Mouse (Mus musculus) lung, embryonic 14.5 days (tissue): ENCODE data around the gene Med11. TPM values are rescaled to one million over a fixed set of nuclear protein-coding genes. Genes with fewer than 3 reads are reported as not detected.
A peak's percentile ranks its signal among the peaks of the same experiment; 100 is the strongest.

Experiments used
- ATAC-seq: fragments of 200-750 bp; cut with Nextera tagmentation; 2 replicates; pipeline ENCODE4 v1.8.0; 2017; ENCODE audit warnings: mild to moderate bottlenecking, moderate TSS enrichment, moderate library complexity; ENCODE audit not compliant: insufficient read depth
- DNase-seq: peaks from one replicate; pipeline ENCODE4 v3.0.0-alpha.2; 2015
- H3K27ac ChIP-seq: fragments of 300-500 bp; sonication (generic); 2 replicates; pipeline ENCODE4 v1.5.1; 2014; ENCODE audit warnings: low read depth, mild to moderate bottlenecking, moderate library complexity
- H3K27me3 ChIP-seq: fragments of 300-500 bp; sonication (generic); 2 replicates; pipeline ENCODE4 v1.6.1; 2014; ENCODE audit warnings: low read length, control low read depth; ENCODE audit not compliant: insufficient read depth
- H3K36me3 ChIP-seq: fragments of 300-500 bp; sonication (generic); 2 replicates; pipeline ENCODE4 v1.6.1; 2014; ENCODE audit warnings: control low read depth; ENCODE audit not compliant: insufficient read depth
- H3K4me1 ChIP-seq: fragments of 300-500 bp; sonication (generic); 2 replicates; pipeline ENCODE4 v1.6.1; 2014; ENCODE audit warnings: antibody characterized with exemption, control low read depth; ENCODE audit not compliant: insufficient read depth
- H3K4me2 ChIP-seq: fragments of 300-500 bp; sonication (generic); 2 replicates; pipeline ENCODE4 v1.6.1; 2014; ENCODE audit warnings: mild to moderate bottlenecking
- H3K4me3 ChIP-seq: fragments of 300-500 bp; sonication (generic); 2 replicates; pipeline ENCODE4 v1.5.1; 2014; ENCODE audit warnings: low read depth, low read length
- H3K9ac ChIP-seq: fragments of 300-500 bp; sonication (generic); 2 replicates; pipeline ENCODE4 v1.6.1; 2014
- H3K9me3 ChIP-seq: fragments of 300-500 bp; sonication (generic); 2 replicates; pipeline ENCODE4 v1.6.1; 2016; ENCODE audit warnings: low read depth, low read length, control low read depth
- CTCF ChIP-seq: IDR thresholded peaks from 2 replicates; pipeline ENCODE4 v1.5.1; 2016; ENCODE audit warnings: antibody characterized with exemption, low read depth
- WGBS: fragments of 180-500 bp; shearing (Covaris S2); extraction: QIAGEN DNeasy Blood & Tissue Kit; methylation state at CpG from one replicate; pipeline ENCODE4 v1.1.7; 2014; 5-methylcytosine and 5-hydroxymethylcytosine counted together
- polyA plus RNA-seq: library from polyadenylated mRNA; unstranded; fragments of >200 nt; fragmentation: Nextera tagmentation; extraction: Ambion mirVana; gene quantifications from 2 replicates; pipeline ENCODE4 v1.2.1, GENCODE M21; 2014

Med11 gene
- polyA plus RNA-seq = 43.0 and 47.9 TPM in 2 replicates

DNA sequence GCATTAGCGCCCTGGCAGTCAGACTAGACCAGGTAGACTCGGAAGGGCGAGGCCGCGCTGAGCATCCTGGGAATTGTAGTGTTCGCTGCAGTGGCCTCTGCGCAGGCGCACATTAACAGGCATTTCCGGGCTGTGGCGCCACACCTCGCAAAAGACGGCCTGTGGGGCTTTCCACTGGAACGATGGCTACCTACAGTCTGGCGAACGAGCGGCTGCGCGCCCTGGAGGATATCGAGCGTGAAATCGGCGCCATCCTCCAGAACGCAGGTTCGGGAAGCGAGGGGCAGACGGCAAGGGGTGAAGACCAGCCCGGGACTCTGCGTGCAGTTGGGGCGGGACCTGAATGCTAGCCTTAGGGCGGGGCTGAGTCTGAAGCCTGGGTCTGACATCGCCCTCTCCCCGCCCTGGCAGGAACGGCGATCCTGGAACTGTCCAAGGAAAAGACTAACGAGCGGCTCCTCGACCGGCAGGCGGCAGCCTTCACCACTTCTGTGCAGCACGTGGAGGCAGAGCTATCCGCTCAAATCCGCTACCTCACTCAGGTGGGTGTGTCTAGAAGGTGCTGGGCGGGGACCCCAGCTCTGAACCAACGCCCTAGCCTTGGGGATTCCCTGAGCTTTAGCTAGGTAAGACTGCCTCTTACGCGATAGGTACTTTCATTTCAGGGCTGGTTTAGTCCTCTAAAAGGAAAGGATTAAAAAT lies at the start of gene Med11:
Med11 (plus strand) TSS at position 123 of the 702 bp plus-strand sequence.
- WGBS = under 1% methylated on average over 46 of the region's 46 CpGs
- TF ChIP-seq CTCF = peak; percentile 95
- ATAC-seq (peak; percentile 99), DNase-seq (peak; percentile 99)
- peaks cover 14% of the 10 kb centered on the region; the same call in 1 of the 2 replicates for H3K4me1 ChIP-seq
- no peaks in the 10 kb centered on the region for H3K9me3 ChIP-seq
- peak within 1 kb of the TSS; percentile 79 for H3K9ac ChIP-seq
- peak within 1 kb of the TSS; percentile 87 for H3K4me2 ChIP-seq
- peak within 1 kb of the TSS; percentile 97 for H3K27ac ChIP-seq
- H3K4me3 ChIP-seq = peak within 1 kb of the TSS; percentile 67
- H3K36me3 ChIP-seq = peaks cover 8% of the 10 kb centered on the region
- H3K27me3 ChIP-seq = no peaks in the 10 kb centered on the region

DNA sequence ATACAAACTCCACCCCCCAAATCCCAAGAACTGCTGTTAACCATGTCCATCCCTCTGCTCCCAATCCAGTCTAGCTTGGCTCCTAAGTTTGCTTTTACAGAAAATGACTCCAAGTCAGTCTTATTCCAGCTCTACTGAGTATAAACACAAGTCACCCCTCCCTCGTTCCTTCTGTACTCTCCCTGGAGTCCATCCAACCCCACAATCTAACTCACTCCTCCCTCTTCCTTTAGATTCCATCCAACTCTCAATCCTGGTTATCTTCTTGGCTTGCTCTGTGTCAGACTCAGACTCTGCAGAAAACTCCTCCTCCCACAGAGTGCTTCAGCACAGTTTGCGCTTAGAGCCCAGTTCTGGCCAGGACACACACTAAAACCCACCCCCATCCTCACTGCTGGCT lies 48.1 kb upstream of the Med11 start:
- Histone ChIP-seq H3K36me3 (peaks cover 66% of the 10 kb centered on the region), H3K4me3 (no peak overlapping the region), H3K9ac (no peak overlapping the region), H3K4me1 (peaks cover 2% of the 10 kb centered on the region; the same call in 1 of the 2 replicates), H3K27me3 (no peaks in the 10 kb centered on the region), H3K9me3 (no peaks in the 10 kb centered on the region), H3K4me2 (peak overlapping the region; percentile 29; the same call in 1 of the 2 replicates), H3K27ac (peak overlapping the region; percentile 70)
- DNase-seq (peak; percentile 86), ATAC-seq (peak; percentile 88)
- WGBS = 42% methylated on average over 2 of the region's 2 CpGs
- no peak for TF ChIP-seq CTCF

DNA sequence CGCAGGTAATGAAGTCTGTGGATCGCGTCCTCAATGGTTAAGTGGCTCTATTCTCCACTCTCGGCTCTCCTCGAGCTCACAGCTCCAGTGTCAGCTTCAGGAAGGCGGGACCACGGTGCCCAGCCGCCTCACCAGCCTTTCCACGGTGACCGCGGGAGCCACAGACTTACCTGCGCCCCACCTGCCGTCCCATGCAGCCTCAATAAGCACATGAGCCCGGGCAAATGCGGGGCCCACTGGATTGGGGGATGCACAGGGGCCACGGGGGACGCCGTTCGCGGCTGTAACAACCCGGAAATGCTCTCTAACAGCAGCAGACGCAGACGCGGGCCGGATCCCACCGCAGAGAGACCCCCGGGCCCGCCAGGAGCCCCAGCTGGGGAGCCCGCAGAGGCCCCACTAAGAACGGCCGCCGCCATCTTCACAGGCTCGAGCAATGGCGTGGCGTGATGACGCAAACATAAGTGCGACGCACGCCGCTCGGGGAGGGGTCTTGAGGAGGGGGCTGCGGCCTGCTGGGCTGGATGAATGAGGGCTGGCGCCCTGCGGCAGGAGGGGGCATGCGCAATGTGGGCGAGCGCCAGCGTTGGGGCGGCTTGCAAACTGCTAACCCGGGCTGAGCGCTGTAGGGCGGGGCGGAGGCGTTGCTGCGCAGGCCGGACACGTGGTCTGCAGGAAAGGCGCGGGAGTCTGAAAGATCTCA lies 42.0 kb upstream of the Med11 start, which contains the start of gene Pelp1:
Pelp1 (minus strand) TSS at position 438 of the 703 bp plus-strand sequence.
- H3K4me3 ChIP-seq = peak within 1 kb of the TSS; percentile 99
- no peaks in the 10 kb centered on the region for H3K27me3 ChIP-seq
- peak within 1 kb of the TSS; percentile 81 for H3K27ac ChIP-seq
- ATAC-seq (peak; percentile 98), DNase-seq (peak; percentile 99)
- H3K36me3 ChIP-seq = peaks cover 17% of the 10 kb centered on the region
- peak within 1 kb of the TSS; percentile 77 for H3K4me2 ChIP-seq
- H3K9ac ChIP-seq = peak within 1 kb of the TSS; percentile 97
- H3K4me1 ChIP-seq = peaks cover 4% of the 10 kb centered on the region; the same call in 1 of the 2 replicates
- TF ChIP-seq CTCF = peak; percentile 11; the same call in 1 of the 2 replicates
- WGBS = under 1% methylated on average over 59 of the region's 59 CpGs
- H3K9me3 ChIP-seq = no peaks in the 10 kb centered on the region

DNA sequence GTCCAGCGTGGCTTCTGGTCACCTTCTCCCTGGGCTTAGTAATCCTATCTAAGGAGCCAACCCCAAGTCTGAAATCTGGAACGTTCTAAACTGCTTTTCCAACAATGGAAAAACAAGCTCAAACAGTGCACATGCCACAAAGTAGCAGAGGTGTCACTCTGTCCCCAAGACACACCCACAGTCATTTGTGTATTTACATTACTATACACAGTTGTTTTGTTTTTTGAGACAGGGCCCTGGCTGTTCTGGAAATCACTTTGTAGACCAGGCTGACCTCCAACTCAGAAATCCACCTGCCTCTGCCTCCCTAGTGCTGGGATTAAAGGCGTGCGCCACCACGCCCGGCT lies 41.4 kb upstream of the Med11 start:
- H3K9ac ChIP-seq = peak overlapping the region; percentile 97
- DNase-seq (no peak), ATAC-seq (no peak)
- peaks cover 12% of the 10 kb centered on the region for H3K36me3 ChIP-seq
- no peaks in the 10 kb centered on the region for H3K9me3 ChIP-seq
- peaks cover 4% of the 10 kb centered on the region; the same call in 1 of the 2 replicates for H3K4me1 ChIP-seq
- H3K27me3 ChIP-seq = no peaks in the 10 kb centered on the region
- 63% methylated on average over 6 of the region's 6 CpGs for WGBS
- H3K4me3 ChIP-seq = peak overlapping the region; percentile 99
- peak overlapping the region; percentile 81; the same call in 1 of the 2 replicates for H3K27ac ChIP-seq
- TF ChIP-seq CTCF = no peak
- H3K4me2 ChIP-seq = peak overlapping the region; percentile 77

DNA sequence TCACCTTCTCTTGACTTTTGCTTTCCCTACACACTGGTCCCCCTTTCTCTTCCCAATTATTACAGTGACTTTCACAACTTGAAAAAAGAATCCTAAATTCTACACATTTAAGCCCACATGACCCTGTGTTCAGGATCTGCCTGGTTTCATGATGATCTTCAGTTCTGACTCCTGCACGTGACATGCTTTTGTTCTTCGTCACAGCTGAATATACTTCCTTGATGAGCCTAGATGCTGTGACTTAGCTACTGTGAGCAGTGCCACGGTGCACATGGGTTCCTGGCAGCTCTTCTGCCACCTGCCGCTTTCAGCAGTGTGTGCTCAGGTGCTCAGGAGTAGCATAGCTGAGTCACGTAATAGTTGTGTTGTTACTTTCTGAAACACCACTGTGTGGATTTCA lies 39.1 kb upstream of the Med11 start:
- no peak for DNase-seq
- 64% methylated on average over 5 of the region's 5 CpGs for WGBS
- Histone ChIP-seq H3K4me1 (peaks cover 4% of the 10 kb centered on the region; the same call in 1 of the 2 replicates), H3K4me2 (no peak overlapping the region), H3K27ac (no peak overlapping the region), H3K9ac (no peak overlapping the region), H3K36me3 (no peaks in the 10 kb centered on the region), H3K4me3 (no peak overlapping the region), H3K9me3 (no peaks in the 10 kb centered on the region), H3K27me3 (no peaks in the 10 kb centered on the region)
- TF ChIP-seq CTCF = no peak
- ATAC-seq = no peak

DNA sequence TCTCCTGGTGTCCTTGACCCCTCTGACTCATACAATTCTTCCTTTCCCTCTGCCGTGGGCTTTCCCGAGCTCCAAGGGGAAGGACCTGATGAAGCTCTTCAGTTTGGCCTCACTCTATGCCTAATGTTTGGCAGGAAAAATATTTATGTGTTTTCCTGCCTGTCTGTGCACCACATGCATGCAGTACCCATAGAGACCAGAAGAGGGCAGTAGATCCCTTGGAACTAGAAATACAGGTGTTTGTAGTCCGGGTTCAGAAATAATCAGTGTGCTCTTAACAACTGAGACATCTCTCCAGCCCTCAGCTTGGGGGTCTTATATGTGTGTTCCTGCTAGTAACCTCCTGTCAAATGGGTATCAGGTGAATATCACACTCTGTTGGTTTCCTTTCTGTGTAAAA lies 37.8 kb upstream of the Med11 start:
- no peak overlapping the region for H3K27ac ChIP-seq
- TF ChIP-seq CTCF = peak; percentile 95
- no peaks in the 10 kb centered on the region for H3K36me3 ChIP-seq
- ATAC-seq (no peak), DNase-seq (peak; percentile 91)
- H3K4me1 ChIP-seq = no peaks in the 10 kb centered on the region; the same call in 1 of the 2 replicates
- H3K27me3 ChIP-seq = no peaks in the 10 kb centered on the region
- H3K4me2 ChIP-seq = no peak overlapping the region
- H3K9me3 ChIP-seq = no peaks in the 10 kb centered on the region
- 10% methylated on average over 3 of the region's 3 CpGs for WGBS
- no peak overlapping the region for H3K4me3 ChIP-seq
- no peak overlapping the region for H3K9ac ChIP-seq

DNA sequence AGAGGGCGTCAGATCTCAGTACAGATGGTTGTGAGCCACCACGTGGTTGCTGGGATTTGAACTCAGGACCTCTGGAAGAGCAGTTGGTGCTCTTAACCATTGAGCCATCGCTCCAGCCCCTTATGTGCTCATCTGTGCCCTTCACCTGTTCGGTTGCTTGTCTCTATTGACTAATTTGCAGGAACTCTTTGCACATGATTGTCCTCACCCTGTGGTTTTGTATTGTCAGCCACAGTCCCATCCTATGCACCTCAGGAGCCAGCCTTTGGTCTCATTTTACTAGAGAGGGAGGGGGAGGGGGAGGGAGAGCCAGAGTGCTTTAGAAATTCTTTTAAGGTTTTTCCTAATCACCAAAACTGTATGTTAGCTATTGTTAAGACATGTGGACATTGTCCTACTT lies 33.5 kb upstream of the Med11 start:
- no peaks in the 10 kb centered on the region for H3K4me1 ChIP-seq
- H3K4me2 ChIP-seq = no peak overlapping the region
- H3K9me3 ChIP-seq = no peaks in the 10 kb centered on the region
- no peak overlapping the region for H3K27ac ChIP-seq
- no peaks in the 10 kb centered on the region for H3K27me3 ChIP-seq
- H3K9ac ChIP-seq = no peak overlapping the region
- no peaks in the 10 kb centered on the region for H3K36me3 ChIP-seq
- ATAC-seq (no peak), DNase-seq (no peak)
- H3K4me3 ChIP-seq = no peak overlapping the region
- 63% methylated on average over 4 of the region's 4 CpGs for WGBS
- TF ChIP-seq CTCF = no peak
